Mouse (Mus musculus) bone marrow macrophage, adult 2 months (primary cell): ENCODE measurements around the gene Ccnd2.

Source experiments
- CTCF ChIP-seq: IDR thresholded peaks from 2 replicates; pipeline ENCODE4 v1.5.1; 2012; ENCODE audit warnings: low read depth, mild to moderate bottlenecking, low read length, moderate library complexity
- POLR2A ChIP-seq: IDR thresholded peaks from 2 replicates; pipeline ENCODE4 v1.6.1; 2012; ENCODE audit warnings: mild to moderate bottlenecking, low read depth, low read length, borderline replicate concordance

- no peak for TF ChIP-seq CTCF
- no peak for TF ChIP-seq POLR2A
Measured at GRCm38 (mm10) chr6:127152106-127152951, at the start of gene Ccnd2.
